Mouse (Mus musculus) myocyte (in vitro differentiated cells): ENCODE results near the gene Acox2. TPM values are rescaled to one million over a fixed set of nuclear protein-coding genes. Genes with fewer than 3 reads are reported as not detected.

Experiments
- H3K27me3 ChIP-seq: one replicate; pipeline ENCODE4 v1.6.1; 2011; ENCODE audit not compliant: control insufficient read depth, insufficient read depth, insufficient read length
- H3K36me3 ChIP-seq: one replicate; pipeline ENCODE4 v1.6.1; 2011; ENCODE audit not compliant: control insufficient read depth, insufficient read depth
- H3K4me2 ChIP-seq: one replicate; pipeline ENCODE4 v1.6.1; 2011; ENCODE audit warnings: low read depth, control low read depth
- H3K4me3 ChIP-seq: one replicate; pipeline ENCODE4 v1.5.1; 2011; ENCODE audit warnings: mild to moderate bottlenecking, control low read depth, moderate library complexity
- H3K79me2 ChIP-seq: one replicate; pipeline ENCODE4 v1.6.1; 2011; ENCODE audit not compliant: control insufficient read depth, insufficient read depth
- H3ac ChIP-seq: one replicate; pipeline ENCODE4 v1.6.1; 2011; ENCODE audit not compliant: control insufficient read depth, insufficient read length
- CEBPB ChIP-seq: IDR thresholded peaks from 2 replicates; pipeline ENCODE4 v1.6.1; 2011; ENCODE audit warnings: mild to moderate bottlenecking, moderate library complexity; ENCODE audit not compliant: poor library complexity, insufficient read depth, severe bottlenecking
- E2F4 ChIP-seq: IDR thresholded peaks from one replicate; pipeline ENCODE4 v1.6.1; 2011; ENCODE audit warnings: mild to moderate bottlenecking, control low read depth, moderate library complexity; ENCODE audit not compliant: insufficient read depth
- MAX ChIP-seq: IDR thresholded peaks from one replicate; pipeline ENCODE4 v1.6.1; 2011; ENCODE audit warnings: low read depth, mild to moderate bottlenecking, control low read depth
- MYOD1 ChIP-seq, 3 experiments: IDR thresholded peaks; one replicate each; pipeline ENCODE4 v1.6.1; 2011; ENCODE audit warnings: control low read depth in 2 of 3, low read depth in 2 of 3, mild to moderate bottlenecking in 2 of 3, moderate library complexity in 1 of 3; ENCODE audit not compliant: insufficient read length in 2 of 3, control insufficient read depth in 1 of 3
- MYOG ChIP-seq, 3 experiments: IDR thresholded peaks; one replicate each; pipeline ENCODE4 v1.6.1; 2011; ENCODE audit warnings: control low read depth in 2 of 3, low read depth in 2 of 3, mild to moderate bottlenecking in 2 of 3; ENCODE audit not compliant: insufficient read length in 2 of 3, control insufficient read depth in 1 of 3, insufficient read depth in 1 of 3
- POLR2A ChIP-seq: IDR thresholded peaks from one replicate; pipeline ENCODE4 v1.6.1; 2011; ENCODE audit warnings: low read depth, mild to moderate bottlenecking, control low read depth, moderate library complexity; ENCODE audit not compliant: insufficient read length
- POLR2AphosphoS2 ChIP-seq: IDR thresholded peaks from one replicate; pipeline ENCODE4 v1.6.1; 2011; ENCODE audit warnings: low read depth, control low read depth; ENCODE audit not compliant: insufficient read length
- REST ChIP-seq: IDR thresholded peaks from one replicate; pipeline ENCODE4 v1.6.1; 2011; ENCODE audit warnings: mild to moderate bottlenecking, control low read depth, moderate library complexity; ENCODE audit not compliant: insufficient read depth, insufficient read length
- SRF ChIP-seq: IDR thresholded peaks from one replicate; pipeline ENCODE4 v1.6.1; 2011; ENCODE audit warnings: low read depth; ENCODE audit not compliant: control insufficient read depth, insufficient read length
- TCF12 ChIP-seq: IDR thresholded peaks from one replicate; pipeline ENCODE4 v1.6.1; 2011; ENCODE audit warnings: mild to moderate bottlenecking, control low read depth; ENCODE audit not compliant: poor library complexity, insufficient read depth, severe bottlenecking
- TCF3 ChIP-seq: IDR thresholded peaks from one replicate; pipeline ENCODE4 v1.6.1; 2011; ENCODE audit warnings: low read depth, control low read depth; ENCODE audit not compliant: insufficient read length
- USF1 ChIP-seq: IDR thresholded peaks from one replicate; pipeline ENCODE4 v1.6.1; 2011; ENCODE audit warnings: low read depth, mild to moderate bottlenecking, control low read depth, moderate library complexity
- polyA plus RNA-seq: library from polyadenylated mRNA; unstranded; fragments of >200 nt; fragmentation: generic; extraction: Trizol; gene quantifications from one replicate; pipeline ENCODE4 v1.2.1, GENCODE M21; 2012; ENCODE audit warnings: missing spikeins

Acox2 gene
- polyA plus RNA-seq, 1 experiment: 2.1 TPM

GRCm38 (mm10) chr14:8220306-8220705, 38.8 kb downstream of the Acox2 start:
- TF ChIP-seq TCF12 (no peak), MAX (no peak), TCF3 (no peak), POLR2AphosphoS2 (no peak), MYOG (IDR thresholded peaks at IDR 0.05; ENCODE audit: control insufficient read depth in 1 of 3, insufficient read depth in 1 of 3, insufficient read length in 2 of 3, low read depth in 2 of 3) (no peak), E2F4 (no peak), USF1 (no peak), CEBPB (no peak), REST (no peak), POLR2A (no peak), SRF (no peak), MYOD1 (IDR thresholded peaks at IDR 0.05; ENCODE audit: control insufficient read depth in 1 of 3, insufficient read length in 2 of 3, low read depth in 2 of 3) (no peak)
- Histone ChIP-seq H3K4me2 (no peak overlapping the region), H3K27me3 (no peaks in the 10 kb centered on the region), H3K4me3 (no peak overlapping the region), H3K36me3 (no peaks in the 10 kb centered on the region), H3ac (no peak overlapping the region), H3K79me2 (no peaks in the 10 kb centered on the region)

- Histone ChIP-seq H3K27me3 (no peaks in the 10 kb centered on the region), H3K4me2 (no peak overlapping the region), H3ac (no peak overlapping the region), H3K36me3 (no peaks in the 10 kb centered on the region), H3K4me3 (no peak overlapping the region), H3K79me2 (no peaks in the 10 kb centered on the region)
- TF ChIP-seq SRF (no peak), REST (no peak), POLR2A (no peak), MYOD1 (IDR thresholded peaks at IDR 0.05; ENCODE audit: control insufficient read depth in 1 of 3, insufficient read length in 2 of 3, low read depth in 2 of 3) (no peak), MAX (no peak), TCF12 (no peak), E2F4 (no peak), MYOG (IDR thresholded peaks at IDR 0.05; ENCODE audit: control insufficient read depth in 1 of 3, insufficient read depth in 1 of 3, insufficient read length in 2 of 3, low read depth in 2 of 3) (no peak), TCF3 (no peak), POLR2AphosphoS2 (no peak), CEBPB (no peak), USF1 (no peak)
Measured at GRCm38 (mm10) chr14:8219876-8220275, 39.3 kb downstream of the Acox2 start.

- no peak for TF ChIP-seq CEBPB
- Histone ChIP-seq H3K36me3 (no peaks in the 10 kb centered on the region), H3ac (no peak overlapping the region), H3K4me2 (no peak overlapping the region), H3K4me3 (no peak overlapping the region), H3K79me2 (no peaks in the 10 kb centered on the region), H3K27me3 (no peaks in the 10 kb centered on the region)
Measured at GRCm38 (mm10) chr14:8218730-8219380, 40.3 kb downstream of the Acox2 start.

- no peak overlapping the region for H3K4me2 ChIP-seq
Measured at GRCm38 (mm10) chr14:8218238-8218637, 40.9 kb downstream of the Acox2 start.

GRCm38 (mm10) chr14:8216100-8216499, 43.1 kb downstream of the Acox2 start:
- no peaks in the 10 kb centered on the region for H3K27me3 ChIP-seq
- H3K4me3 ChIP-seq: no peak overlapping the region
- H3ac ChIP-seq: no peak overlapping the region
- TF ChIP-seq MYOG (IDR thresholded peaks at IDR 0.05; ENCODE audit: control insufficient read depth in 1 of 3, insufficient read depth in 1 of 3, insufficient read length in 2 of 3, low read depth in 2 of 3) (no peak), TCF3 (no peak), MAX (no peak), POLR2A (no peak), USF1 (no peak), REST (no peak), SRF (no peak), E2F4 (no peak), POLR2AphosphoS2 (no peak), MYOD1 (IDR thresholded peaks at IDR 0.05; ENCODE audit: control insufficient read depth in 1 of 3, insufficient read length in 2 of 3, low read depth in 2 of 3) (no peak), CEBPB (no peak)
- H3K79me2 ChIP-seq: no peaks in the 10 kb centered on the region
- H3K36me3 ChIP-seq: no peaks in the 10 kb centered on the region
- H3K4me2 ChIP-seq: no peak overlapping the region

More at GRCm38 (mm10) chr14:8218238-8218637, 40.9 kb downstream of the Acox2 start:
- Histone ChIP-seq H3K4me3 (no peak overlapping the region), H3ac (no peak overlapping the region), H3K36me3 (no peaks in the 10 kb centered on the region), H3K27me3 (no peaks in the 10 kb centered on the region), H3K79me2 (no peaks in the 10 kb centered on the region)
- no peak for TF ChIP-seq REST
- no peak for TF ChIP-seq TCF3
- TF ChIP-seq MYOG (IDR thresholded peaks at IDR 0.05; ENCODE audit: control insufficient read depth in 1 of 3, insufficient read depth in 1 of 3, insufficient read length in 2 of 3, low read depth in 2 of 3): no peak
- TF ChIP-seq POLR2AphosphoS2: no peak
- TF ChIP-seq USF1: no peak
